Mouse (Mus musculus): ENCODE results near the gene Qrfp.

GRCm38 (mm10) chr2:31788227-31788626, 22.2 kb downstream of the Qrfp start:
- no peak for TF ChIP-seq EP300 (IDR thresholded peaks at IDR 0.05; ENCODE audit: low read depth)
- 0 out of 2 replicates have a peak, but pooled peaks have one; percentile 25 for TF ChIP-seq CTCF (IDR thresholded peaks at IDR 0.05; ENCODE audit: low read depth)

Data from liver, postnatal 0 days (tissue).